Mouse (Mus musculus) ES-Bruce4 (cell line): ENCODE measurements around the gene Slc24a2. TPM values are rescaled to one million over a fixed set of nuclear protein-coding genes. Genes with fewer than 3 reads are reported as not detected.

Experiments
- H3K27ac ChIP-seq: 2 replicates; pipeline ENCODE4 v1.5.1; 2012; ENCODE audit warnings: low read length, inconsistent platforms; ENCODE audit not compliant: insufficient read depth
- H3K27me3 ChIP-seq: 2 replicates; pipeline ENCODE4 v1.6.1; 2012; ENCODE audit warnings: mild to moderate bottlenecking, low read length, inconsistent platforms; ENCODE audit not compliant: control insufficient read depth, poor library complexity, insufficient read depth, severe bottlenecking
- H3K36me3 ChIP-seq: 2 replicates; pipeline ENCODE4 v1.6.1; 2012; ENCODE audit warnings: inconsistent platforms, mild to moderate bottlenecking, low read length, moderate library complexity; ENCODE audit not compliant: control insufficient read depth, poor library complexity, insufficient read depth, severe bottlenecking
- H3K4me1 ChIP-seq: one replicate; pipeline ENCODE4 v1.8.1; 2011; ENCODE audit warnings: low read length; ENCODE audit not compliant: control insufficient read depth, insufficient read depth
- H3K4me3 ChIP-seq: 2 replicates; pipeline ENCODE4 v1.5.1; 2011; ENCODE audit warnings: low read depth, mild to moderate bottlenecking, low read length
- H3K9ac ChIP-seq: 2 replicates; pipeline ENCODE4 v1.6.1; 2012; ENCODE audit warnings: low read depth, mild to moderate bottlenecking, inconsistent platforms; ENCODE audit not compliant: poor library complexity, severe bottlenecking
- H3K9me3 ChIP-seq: replicated peaks from 2 replicates; pipeline ENCODE4 v1.6.1; 2012; ENCODE audit warnings: mild to moderate bottlenecking, low read length, inconsistent platforms; ENCODE audit not compliant: control insufficient read depth, poor library complexity, insufficient read depth, severe bottlenecking
- EP300 ChIP-seq: IDR thresholded peaks from 2 replicates; pipeline ENCODE4 v1.6.1; 2011; ENCODE audit warnings: low read depth, low read length; ENCODE audit not compliant: insufficient read depth
- polyA plus RNA-seq: library from polyadenylated mRNA; stranded (reverse); fragments of >200 nt; gene quantifications from 2 replicates; pipeline ENCODE4 v1.2.4, GENCODE M21; 2011; ENCODE audit warnings: low read depth; ENCODE audit not compliant: missing spikeins, insufficient read depth, insufficient read length

Slc24a2 gene
- polyA plus RNA-seq, 1 experiment, result not detected

DNA sequence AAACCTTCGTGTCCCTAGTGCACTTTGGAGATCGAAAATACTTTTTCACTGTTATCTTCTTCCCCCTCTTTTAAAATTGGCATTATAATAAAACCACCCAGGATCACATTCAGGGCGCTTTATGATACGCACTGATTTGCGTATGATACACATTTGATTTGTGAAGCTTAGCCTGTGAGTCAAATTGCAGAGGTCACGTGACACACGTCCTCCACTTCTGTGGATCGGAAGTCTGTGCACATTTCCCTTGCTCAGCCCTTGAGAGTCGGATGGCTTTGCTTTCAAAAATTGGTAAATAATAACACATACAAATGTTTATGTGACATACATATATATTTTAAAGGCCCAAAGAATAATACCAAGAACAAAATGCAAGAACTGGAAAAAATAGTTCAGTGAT, 294.1 kb downstream of the Slc24a2 start:
- Histone ChIP-seq H3K9me3 (no peaks in the 10 kb centered on the region), H3K27me3 (no peaks in the 10 kb centered on the region), H3K4me3 (no peak overlapping the region), H3K9ac (no peak overlapping the region), H3K4me1 (no peaks in the 10 kb centered on the region), H3K36me3 (peaks cover 16% of the 10 kb centered on the region), H3K27ac (no peak overlapping the region)
- TF ChIP-seq EP300, result no peak
